Mouse (Mus musculus): Measurements from ENCODE around the gene Sycp2. TPM values are rescaled to one million over a fixed set of nuclear protein-coding genes. Genes with fewer than 3 reads are reported as not detected.

Gene Sycp2
- polyA plus RNA-seq (2015; fragmentation: Nextera tagmentation; extraction: Ambion mirVana): 0.36 and 0.57 TPM in 2 replicates

- no peak within 1 kb of the TSS for H3K27ac ChIP-seq
- H3K4me1 ChIP-seq: no peaks in the 10 kb centered on the region
- no peaks in the 10 kb centered on the region for H3K36me3 ChIP-seq (replicated peaks)
- no peak within 1 kb of the TSS for H3K4me2 ChIP-seq
- no peak within 1 kb of the TSS for H3K9ac ChIP-seq
- ATAC-seq (replicated peaks): peak; percentile 45; the same call in 1 of the 2 replicates
- no peaks in the 10 kb centered on the region for H3K9me3 ChIP-seq
- 87% methylated on average over 52 of the region's 52 CpGs for WGBS
- H3K4me3 ChIP-seq: no peak within 1 kb of the TSS
- no peaks in the 10 kb centered on the region for H3K27me3 ChIP-seq (replicated peaks)
Measured at GRCm38 (mm10) chr2:178407053-178407815, at the start of gene Sycp2. TSS of gene Sycp2 (minus strand) at chr2:178407685.

GRCm38 (mm10) chr2:178454664-178455516, 47.4 kb upstream of the Sycp2 start:
- H3K4me1 ChIP-seq: peaks cover 9% of the 10 kb centered on the region
- peak; percentile 77 for ATAC-seq (replicated peaks)
- peak overlapping the region; percentile 39 for H3K27ac ChIP-seq
- H3K27me3 ChIP-seq (replicated peaks): no peaks in the 10 kb centered on the region
- 31% methylated on average over 17 of the region's 17 CpGs for WGBS
- no peaks in the 10 kb centered on the region for H3K9me3 ChIP-seq
- H3K9ac ChIP-seq: no peak overlapping the region
- H3K4me2 ChIP-seq: peak overlapping the region; percentile 20; the same call in 1 of the 2 replicates
- no peaks in the 10 kb centered on the region for H3K36me3 ChIP-seq (replicated peaks)
- H3K4me3 ChIP-seq: no peak overlapping the region

DNA sequence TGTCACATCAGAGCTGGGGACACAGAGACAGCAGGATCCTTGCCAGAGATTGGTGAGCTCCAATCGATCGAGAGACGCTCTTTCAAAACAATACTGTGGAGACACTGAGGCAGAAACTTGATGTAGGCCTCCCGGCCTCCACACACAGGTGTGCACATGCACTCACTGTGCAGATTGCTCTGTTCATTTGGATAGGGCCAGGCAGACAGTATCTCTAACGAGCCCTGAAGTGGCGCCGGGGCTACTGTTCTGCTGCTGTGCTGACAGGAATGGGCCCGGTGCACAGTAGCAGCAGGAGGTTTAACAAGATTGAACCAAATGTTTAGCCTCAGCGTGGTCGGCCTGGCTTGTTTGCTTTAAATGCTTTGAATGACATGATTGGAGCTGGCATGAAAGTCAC, 43.5 kb upstream of the Sycp2 start:
- Histone ChIP-seq H3K4me3 (no peak overlapping the region), H3K9ac (no peak overlapping the region), H3K27ac (no peak overlapping the region), H3K4me2 (no peak overlapping the region), H3K9me3 (no peaks in the 10 kb centered on the region), H3K4me1 (peaks cover 9% of the 10 kb centered on the region), H3K27me3 (replicated peaks) (no peaks in the 10 kb centered on the region), H3K36me3 (replicated peaks) (no peaks in the 10 kb centered on the region)
- WGBS: 69% methylated on average over 10 of the region's 10 CpGs
- no peak for ATAC-seq (replicated peaks)

DNA sequence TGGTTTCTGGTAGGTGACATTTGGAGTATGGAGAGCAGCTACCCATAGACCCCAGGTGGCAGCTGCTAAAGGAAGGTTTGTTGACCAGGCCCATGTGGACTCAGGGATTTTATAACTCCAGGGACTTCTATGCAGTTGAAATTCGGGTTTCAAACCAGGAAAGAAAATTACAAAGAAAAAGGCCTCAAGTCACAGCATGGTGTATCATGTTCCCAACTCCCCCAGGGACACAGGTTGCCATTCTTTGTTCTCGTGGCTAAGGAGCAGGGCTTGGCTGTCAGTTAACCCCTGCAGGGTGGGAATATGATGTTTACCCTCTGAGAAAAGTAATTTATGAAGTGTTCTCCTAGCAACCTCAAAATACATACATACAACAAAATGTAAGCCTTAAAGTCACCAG, 42.8 kb upstream of the Sycp2 start:
- Histone ChIP-seq H3K4me2 (no peak overlapping the region), H3K27me3 (replicated peaks) (no peaks in the 10 kb centered on the region), H3K36me3 (replicated peaks) (no peaks in the 10 kb centered on the region), H3K9me3 (no peaks in the 10 kb centered on the region), H3K4me3 (no peak overlapping the region), H3K9ac (no peak overlapping the region), H3K27ac (no peak overlapping the region), H3K4me1 (peaks cover 5% of the 10 kb centered on the region)
- ATAC-seq (replicated peaks): no peak
- WGBS: 6% methylated on average over 2 of the region's 2 CpGs

GRCm38 (mm10) chr2:178449386-178449785, 41.9 kb upstream of the Sycp2 start:
- Histone ChIP-seq H3K4me1 (no peaks in the 10 kb centered on the region), H3K27ac (no peak overlapping the region), H3K4me3 (no peak overlapping the region), H3K9ac (no peak overlapping the region), H3K4me2 (no peak overlapping the region), H3K36me3 (replicated peaks) (no peaks in the 10 kb centered on the region), H3K9me3 (no peaks in the 10 kb centered on the region), H3K27me3 (replicated peaks) (no peaks in the 10 kb centered on the region)
- ATAC-seq (replicated peaks): no peak
- 81% methylated on average over 4 of the region's 4 CpGs for WGBS

DNA sequence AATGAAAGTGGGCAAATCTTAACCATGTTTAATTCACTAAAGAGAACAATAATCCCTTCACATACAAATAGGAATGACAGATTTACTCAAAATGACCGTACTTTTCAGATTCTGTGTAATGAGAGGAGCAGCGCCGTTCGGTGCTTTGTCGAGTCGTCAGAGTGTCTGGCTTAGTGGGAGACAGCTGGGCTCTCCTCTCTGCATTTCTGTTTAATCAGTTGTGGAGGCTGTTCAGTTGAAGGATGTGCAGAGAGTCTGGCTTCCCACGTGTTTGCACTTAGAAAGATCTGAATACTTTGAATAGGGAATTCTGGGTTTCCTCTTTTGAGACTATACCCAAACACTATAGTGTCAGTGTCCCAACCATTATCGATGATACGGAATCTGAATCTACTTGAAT, 29.8 kb upstream of the Sycp2 start:
- Histone ChIP-seq H3K4me2 (no peak overlapping the region), H3K9me3 (no peaks in the 10 kb centered on the region), H3K36me3 (replicated peaks) (no peaks in the 10 kb centered on the region), H3K4me3 (no peak overlapping the region), H3K27ac (no peak overlapping the region), H3K27me3 (replicated peaks) (no peaks in the 10 kb centered on the region), H3K4me1 (no peaks in the 10 kb centered on the region), H3K9ac (no peak overlapping the region)
- 53% methylated on average over 9 of the region's 9 CpGs for WGBS
- ATAC-seq (replicated peaks): no peak

DNA sequence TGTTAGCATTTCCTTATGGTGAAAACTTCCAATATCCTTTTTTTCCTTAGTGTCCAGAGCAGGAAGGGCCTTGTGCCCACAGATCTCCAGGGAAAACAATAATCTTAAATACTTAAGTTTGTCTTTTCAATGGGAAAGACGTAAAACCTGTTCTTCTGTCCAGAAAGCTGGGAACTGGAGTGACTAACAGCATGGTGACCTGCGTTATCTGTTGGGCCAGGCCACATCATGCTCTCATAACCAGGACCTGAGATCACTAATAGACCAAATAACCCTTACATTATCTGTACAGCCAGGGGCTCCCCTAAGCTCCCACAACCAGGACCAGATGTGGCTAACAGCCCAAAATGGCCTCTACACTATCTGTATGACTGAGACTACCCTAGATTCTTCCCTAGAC, 26.4 kb upstream of the Sycp2 start:
- Histone ChIP-seq H3K4me3 (no peak overlapping the region), H3K9ac (no peak overlapping the region), H3K4me2 (no peak overlapping the region), H3K27ac (no peak overlapping the region), H3K36me3 (replicated peaks) (no peaks in the 10 kb centered on the region), H3K27me3 (replicated peaks) (no peaks in the 10 kb centered on the region), H3K9me3 (no peaks in the 10 kb centered on the region), H3K4me1 (no peaks in the 10 kb centered on the region; the same call in 1 of the 2 replicates)
- WGBS: 87% methylated on average over 2 of the region's 2 CpGs
- ATAC-seq (replicated peaks): no peak

DNA sequence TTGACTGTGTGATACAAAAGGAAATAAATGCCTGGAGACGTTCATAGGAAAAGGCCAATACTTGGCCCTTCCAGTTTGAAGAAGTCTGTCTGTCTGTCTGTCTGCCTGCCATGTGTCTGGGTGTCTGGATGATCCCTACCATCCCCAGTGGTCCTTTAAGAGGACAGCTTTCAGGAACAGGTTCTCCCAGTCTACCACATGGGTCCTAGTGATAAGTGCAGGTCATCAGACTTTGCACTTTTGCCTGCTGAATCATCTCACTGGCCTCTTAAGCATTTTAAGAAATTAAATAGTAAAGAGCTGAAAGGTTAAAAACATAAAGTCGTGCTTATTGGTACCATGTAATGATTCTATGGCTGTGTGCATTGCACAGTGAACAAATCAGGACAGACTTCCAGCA, 26.0 kb upstream of the Sycp2 start:
- no peaks in the 10 kb centered on the region for H3K36me3 ChIP-seq (replicated peaks)
- H3K4me2 ChIP-seq: no peak overlapping the region
- WGBS: 82% methylated on average over 2 of the region's 2 CpGs
- H3K27me3 ChIP-seq (replicated peaks): no peaks in the 10 kb centered on the region
- ATAC-seq (replicated peaks): no peak
- H3K9ac ChIP-seq: no peak overlapping the region
- no peaks in the 10 kb centered on the region; the same call in 1 of the 2 replicates for H3K4me1 ChIP-seq
- no peaks in the 10 kb centered on the region for H3K9me3 ChIP-seq
- no peak overlapping the region for H3K4me3 ChIP-seq
- no peak overlapping the region for H3K27ac ChIP-seq

- no peaks in the 10 kb centered on the region; the same call in 1 of the 2 replicates for H3K4me1 ChIP-seq
- WGBS: 84% methylated on average over 4 of the region's 4 CpGs
- no peak within 1 kb of the TSS for H3K4me3 ChIP-seq
- no peaks in the 10 kb centered on the region for H3K9me3 ChIP-seq
- no peak within 1 kb of the TSS for H3K4me2 ChIP-seq
- no peak within 1 kb of the TSS for H3K27ac ChIP-seq
- no peaks in the 10 kb centered on the region for H3K27me3 ChIP-seq (replicated peaks)
- no peak for ATAC-seq (replicated peaks)
- no peak within 1 kb of the TSS for H3K9ac ChIP-seq
- H3K36me3 ChIP-seq (replicated peaks): no peaks in the 10 kb centered on the region
Measured at GRCm38 (mm10) chr2:178430231-178430630, 22.7 kb upstream of the Sycp2 start, which contains the start of gene Cdh26. TSS of gene Cdh26 (plus strand) at chr2:178430531.

GRCm38 (mm10) chr2:178429426-178429825, 21.9 kb upstream of the Sycp2 start:
- H3K4me2 ChIP-seq: no peak overlapping the region
- no peak for ATAC-seq (replicated peaks)
- H3K27me3 ChIP-seq (replicated peaks): no peaks in the 10 kb centered on the region
- no peak overlapping the region for H3K9ac ChIP-seq
- WGBS: 79% methylated on average over 6 of the region's 6 CpGs
- H3K4me1 ChIP-seq: no peaks in the 10 kb centered on the region; the same call in 1 of the 2 replicates
- no peaks in the 10 kb centered on the region for H3K9me3 ChIP-seq
- H3K4me3 ChIP-seq: no peak overlapping the region
- H3K27ac ChIP-seq: no peak overlapping the region
- no peaks in the 10 kb centered on the region for H3K36me3 ChIP-seq (replicated peaks)

- H3K27me3 ChIP-seq (replicated peaks): no peaks in the 10 kb centered on the region
- H3K4me2 ChIP-seq: no peak overlapping the region
- H3K4me3 ChIP-seq: no peak overlapping the region
- no peak overlapping the region for H3K27ac ChIP-seq
- WGBS: 92% methylated on average over 4 of the region's 4 CpGs
- ATAC-seq (replicated peaks): no peak
- no peaks in the 10 kb centered on the region for H3K9me3 ChIP-seq
- H3K4me1 ChIP-seq: no peaks in the 10 kb centered on the region; the same call in 1 of the 2 replicates
- no peaks in the 10 kb centered on the region for H3K36me3 ChIP-seq (replicated peaks)
- H3K9ac ChIP-seq: no peak overlapping the region
Measured at GRCm38 (mm10) chr2:178428676-178429075, 21.2 kb upstream of the Sycp2 start.

DNA sequence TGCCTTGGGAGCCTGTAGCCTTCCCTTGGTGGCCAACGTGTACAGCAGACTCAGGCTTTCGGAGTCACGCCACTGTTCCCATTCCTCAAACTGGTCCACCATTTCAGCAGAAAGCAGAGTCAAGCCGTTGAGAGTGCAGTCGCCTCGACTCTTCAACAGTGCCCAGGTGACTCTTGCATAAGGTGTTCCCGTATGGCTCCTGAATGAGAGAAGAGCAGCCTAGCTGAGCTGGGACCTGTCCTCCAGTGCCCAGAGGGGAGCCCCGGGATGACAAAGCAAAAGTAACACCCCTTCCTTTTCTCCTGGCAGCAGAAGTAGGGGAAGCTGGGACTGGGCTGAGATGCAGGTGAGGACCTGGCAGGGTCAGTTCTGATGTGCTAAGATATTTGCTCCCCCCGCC, 20.7 kb upstream of the Sycp2 start:
- Histone ChIP-seq H3K9ac (no peak overlapping the region), H3K36me3 (replicated peaks) (no peaks in the 10 kb centered on the region), H3K4me1 (no peaks in the 10 kb centered on the region; the same call in 1 of the 2 replicates), H3K4me3 (no peak overlapping the region), H3K27ac (no peak overlapping the region), H3K9me3 (no peaks in the 10 kb centered on the region), H3K27me3 (replicated peaks) (no peaks in the 10 kb centered on the region), H3K4me2 (no peak overlapping the region)
- ATAC-seq (replicated peaks): no peak
- WGBS: 85% methylated on average over 9 of the region's 9 CpGs
